Mouse (Mus musculus) urinary bladder, adult 18-20 months (tissue): ENCODE data around the gene Gm21903.
"Not testable (repeated sequence)": the region's sequence is repeated elsewhere in the genome, so short reads cannot be mapped to it uniquely, and the experiment has no call there.

Source experiments
- DNase-seq, 2 experiments: peaks; one replicate each; pipeline ENCODE4 v3.0.0; 2022; ENCODE audit warnings: low spot score in 2 of 2, mixed read lengths in 2 of 2

The Gm21903 gene

DNA sequence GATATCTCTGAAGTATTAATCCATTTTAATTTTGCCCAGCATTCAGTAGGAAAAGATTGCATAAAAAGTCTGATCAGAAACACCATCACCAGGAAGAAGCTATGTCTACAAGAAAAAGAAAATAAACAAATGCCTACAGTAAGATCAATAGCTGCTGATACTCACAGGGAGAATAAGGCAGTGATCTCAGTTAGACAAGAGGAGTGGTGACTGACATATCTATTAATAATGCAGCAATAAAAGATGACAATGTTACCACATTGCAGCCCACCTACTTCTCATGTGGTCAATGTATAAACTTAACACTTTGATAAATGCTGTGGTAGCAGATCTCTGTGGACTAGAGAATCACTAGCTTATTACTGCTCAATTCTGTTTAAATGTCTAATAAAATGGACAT lies at the start of gene Gm21903:
TSS of gene Gm21903 (minus strand) at position 101 of the 400 bp plus-strand sequence.
- no peak for DNase-seq

DNA sequence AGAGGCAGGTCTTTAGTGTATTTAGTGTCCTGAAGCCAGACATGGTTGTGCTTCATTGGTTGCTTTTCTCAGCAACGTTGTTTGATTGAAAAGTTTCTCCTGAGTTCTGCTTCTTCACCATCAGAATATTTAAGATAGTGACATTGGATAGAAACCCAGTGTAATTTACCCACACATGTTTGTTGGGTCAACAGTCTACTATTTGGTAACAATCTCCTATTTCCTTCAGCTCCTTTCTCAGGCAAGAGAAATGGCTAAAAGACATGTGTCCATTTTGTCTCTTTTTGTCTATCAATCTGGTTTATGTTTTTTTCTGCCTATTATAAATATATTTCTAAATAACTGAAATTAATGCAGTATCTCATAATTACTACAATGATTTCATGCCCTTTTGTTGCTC lies 33.8 kb upstream of the Gm21903 start, which contains the start of gene Esp23:
TSS of gene Esp23 (minus strand) at position 101 of the 400 bp plus-strand sequence.
- no peak for DNase-seq

DNA sequence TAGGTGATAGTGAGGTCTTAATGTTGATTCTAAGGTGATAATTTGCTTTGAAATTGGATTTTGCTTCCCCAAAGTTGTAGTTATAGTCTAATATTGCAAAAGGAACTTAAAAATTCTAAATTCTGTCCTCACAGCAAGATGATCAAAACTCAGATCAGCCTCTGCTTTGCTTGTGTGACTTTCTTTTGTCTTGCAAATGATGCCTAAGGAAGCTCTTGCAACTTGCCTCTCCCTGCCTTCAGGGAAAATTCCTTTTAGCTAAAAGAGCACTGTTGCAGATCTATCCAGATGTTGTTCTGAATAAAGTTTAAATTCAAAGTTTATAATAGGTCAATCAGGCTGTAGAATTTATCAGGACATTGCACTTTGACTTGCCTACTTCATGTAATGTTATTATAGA lies 20.5 kb upstream of the Gm21903 start:
- DNase-seq = no peak

DNA sequence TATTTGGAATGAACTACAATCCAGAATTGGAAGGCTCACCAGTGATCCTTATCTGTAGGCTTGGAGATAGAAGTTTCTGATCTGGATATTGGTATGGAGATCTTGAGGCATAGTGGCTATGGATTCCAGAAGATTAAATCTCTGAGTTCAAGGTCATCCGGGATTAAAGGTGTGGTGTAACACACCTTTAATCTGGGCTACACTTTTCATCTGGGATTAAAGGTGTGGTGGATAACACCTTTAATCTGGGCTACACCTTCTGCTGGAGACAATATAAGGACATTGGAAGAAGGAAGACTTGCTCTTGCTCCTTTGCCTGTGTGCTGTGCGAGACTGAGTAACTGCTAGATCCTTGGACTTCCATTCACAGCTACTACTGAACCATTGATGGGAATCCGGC lies 6.7 kb downstream of the Gm21903 start, which contains the start of gene Esp24:
TSS of gene Esp24 (plus strand) at position 301 of the 400 bp plus-strand sequence.
- DNase-seq = not testable (repeated sequence)

- no peak for DNase-seq
These were observed 26.0 kb downstream of the Gm21903 start for GRCm38 (mm10) chr17:39017184-39017583.

GRCm38 (mm10) chr17:39010675-39011638 lies 32.2 kb downstream of the Gm21903 start:
- no peak for DNase-seq

DNA sequence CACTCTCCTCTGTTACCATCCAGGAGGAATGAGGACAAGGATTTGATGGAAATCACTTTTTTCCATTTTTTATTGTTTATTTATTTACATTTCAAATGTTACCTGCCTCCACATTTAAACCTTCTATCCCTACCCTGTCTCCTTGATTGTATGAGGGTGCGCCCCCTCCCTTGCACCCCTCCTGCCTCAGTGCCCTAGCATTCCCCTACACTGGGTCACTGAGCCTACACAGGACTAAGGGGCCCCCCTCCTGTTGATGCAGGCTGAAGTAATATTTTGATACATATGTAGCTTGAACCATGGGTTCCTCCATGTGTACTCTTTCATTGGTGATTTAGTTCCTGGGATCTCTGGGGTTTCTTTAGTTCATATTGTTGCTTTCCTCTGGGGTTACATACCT lies 33.3 kb downstream of the Gm21903 start:
- DNase-seq = no peak
